Mouse (Mus musculus) E14TG2a.4 (cell line): ENCODE data around the gene Odc1.

Experiments
- H3K27me3 ChIP-seq: 2 replicates; pipeline ENCODE4 v1.6.1; 2014; ENCODE audit warnings: low read length, control low read depth; ENCODE audit not compliant: insufficient read depth
- H3K36me3 ChIP-seq: 2 replicates; pipeline ENCODE4 v1.6.1; 2014; ENCODE audit warnings: low read length, control low read depth; ENCODE audit not compliant: insufficient read depth
- H3K4me1 ChIP-seq: replicated peaks from 2 replicates; pipeline ENCODE4 v1.6.1; 2014; ENCODE audit warnings: low read depth, low read length, control low read depth
- H3K4me3 ChIP-seq: replicated peaks from 2 replicates; pipeline ENCODE4 v1.5.1; 2014; ENCODE audit warnings: mild to moderate bottlenecking, low read length
- H3K9me3 ChIP-seq: 2 replicates; pipeline ENCODE4 v1.6.1; 2014; ENCODE audit warnings: low read length, control low read depth
- CTCF ChIP-seq: conservative IDR thresholded peaks from 2 replicates; pipeline ENCODE4 v1.5.1; 2014; ENCODE audit warnings: low read length
- NANOG ChIP-seq: IDR thresholded peaks from 2 replicates; pipeline ENCODE4 v1.6.1; 2014; ENCODE audit warnings: borderline replicate concordance, low read length, mixed read lengths
- POU5F1 ChIP-seq: IDR thresholded peaks from 2 replicates; pipeline ENCODE4 v1.6.1; 2014; ENCODE audit warnings: low read length, borderline replicate concordance

Gene Odc1

DNA sequence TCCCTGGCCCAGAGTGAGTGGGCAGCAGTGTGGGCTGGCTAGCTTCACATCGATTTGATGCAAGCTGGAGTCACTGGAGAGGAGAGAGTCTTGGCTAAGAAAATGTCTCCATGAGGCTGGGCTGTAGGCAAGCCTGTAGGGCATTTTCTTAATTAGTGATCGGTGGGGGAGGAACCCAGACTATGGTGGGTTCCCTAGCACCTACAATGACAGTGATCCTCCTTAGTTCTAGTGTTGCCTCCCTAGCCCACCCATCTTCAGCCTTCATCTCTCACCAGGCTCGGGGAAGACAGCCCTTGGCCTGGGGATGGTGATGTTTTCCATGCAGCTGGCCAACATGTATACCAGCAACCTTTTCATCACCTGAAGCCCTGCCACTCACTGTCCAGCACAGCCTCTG is 43.8 kb downstream of the Odc1 start:
- H3K9me3 ChIP-seq: peaks cover 17% of the 10 kb centered on the region
- no peak overlapping the region for H3K4me3 ChIP-seq
- H3K27me3 ChIP-seq: no peaks in the 10 kb centered on the region
- TF ChIP-seq NANOG (no peak), CTCF (no peak), POU5F1 (no peak)
- no peaks in the 10 kb centered on the region for H3K36me3 ChIP-seq
- H3K4me1 ChIP-seq: no peaks in the 10 kb centered on the region

DNA sequence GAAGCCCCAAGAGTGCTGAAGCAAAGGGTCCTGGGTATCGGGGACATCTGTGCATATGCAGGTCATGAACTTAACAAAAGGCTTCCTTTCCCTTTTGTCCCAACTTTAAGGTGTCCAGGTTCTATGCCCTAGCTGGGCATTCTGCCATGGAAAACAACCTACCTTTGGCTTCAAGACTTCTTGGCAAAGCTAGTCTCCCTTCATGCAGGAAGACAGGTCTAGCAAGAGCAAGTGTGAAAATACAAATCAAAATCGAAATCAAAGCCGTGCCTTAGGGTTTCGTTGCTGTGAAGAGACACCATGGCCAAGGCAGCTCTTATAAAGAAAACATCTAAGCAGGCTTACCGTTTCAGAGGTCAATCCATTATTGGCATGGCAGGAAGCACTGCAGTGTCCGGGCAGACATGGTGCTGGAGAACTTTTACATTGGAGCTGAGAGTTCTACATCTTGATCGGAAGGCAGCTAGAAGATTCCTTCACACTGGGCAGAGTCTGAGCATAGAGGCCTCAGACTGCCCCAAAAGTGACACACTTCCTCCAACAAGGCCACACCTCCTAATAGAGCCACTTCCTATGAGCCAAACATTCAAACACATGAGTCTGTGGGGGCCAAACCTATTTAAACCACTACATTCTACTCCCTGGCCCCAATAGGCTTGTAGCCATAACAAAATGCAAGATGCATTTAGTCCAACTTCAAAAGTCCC is 44.5 kb downstream of the Odc1 start:
- H3K9me3 ChIP-seq: peaks cover 15% of the 10 kb centered on the region
- TF ChIP-seq NANOG (no peak), CTCF (no peak), POU5F1 (no peak)
- no peaks in the 10 kb centered on the region for H3K4me1 ChIP-seq
- no peaks in the 10 kb centered on the region for H3K27me3 ChIP-seq
- no peaks in the 10 kb centered on the region for H3K36me3 ChIP-seq
- no peak overlapping the region for H3K4me3 ChIP-seq

DNA sequence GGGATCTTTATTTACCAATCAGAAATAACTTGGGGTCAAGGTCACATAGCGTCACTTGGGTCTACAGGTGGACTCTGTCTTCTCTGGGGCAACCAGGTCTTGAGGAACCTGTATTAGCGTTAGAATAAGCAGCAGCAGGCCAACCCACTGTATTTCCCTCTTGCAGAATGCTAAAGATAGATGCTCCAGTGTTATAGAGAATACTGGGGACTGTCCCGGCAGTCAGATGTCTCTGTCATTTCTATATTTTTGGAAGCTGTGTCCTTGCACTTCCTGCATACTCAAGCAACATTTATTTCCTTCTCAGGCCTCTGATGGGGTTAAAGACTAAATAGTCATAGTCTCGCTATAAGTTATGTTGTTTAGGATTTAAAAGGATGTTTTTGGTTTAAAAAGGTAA is 46.7 kb downstream of the Odc1 start:
- Histone ChIP-seq H3K4me1 (no peaks in the 10 kb centered on the region), H3K9me3 (no peaks in the 10 kb centered on the region), H3K36me3 (no peaks in the 10 kb centered on the region), H3K27me3 (0 out of 2 replicates have a peak, but pooled peaks cover 5% of the 10 kb centered on the region), H3K4me3 (no peak overlapping the region)
- no peak for TF ChIP-seq NANOG
- TF ChIP-seq CTCF: no peak
- TF ChIP-seq POU5F1: no peak

DNA sequence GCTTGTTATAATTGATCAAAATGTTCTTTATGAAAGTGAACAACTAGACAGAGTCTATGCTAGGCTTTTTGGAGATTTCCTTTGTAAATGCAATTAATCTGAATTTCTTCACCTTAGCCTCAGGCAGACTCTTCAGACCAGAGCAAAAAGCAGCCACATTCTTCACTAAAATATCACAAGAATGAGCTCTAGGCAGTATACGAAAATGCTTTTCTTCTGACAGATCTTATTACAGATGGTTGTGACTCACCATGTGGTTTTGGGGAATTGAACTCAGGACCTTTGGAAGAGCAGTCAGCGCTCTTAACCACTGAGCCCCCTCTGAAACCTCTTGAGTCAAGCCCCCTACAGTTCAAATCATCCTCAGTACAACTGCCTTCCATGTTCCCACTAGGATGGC is 49.4 kb downstream of the Odc1 start:
- Histone ChIP-seq H3K36me3 (no peaks in the 10 kb centered on the region), H3K4me3 (no peak overlapping the region), H3K4me1 (no peaks in the 10 kb centered on the region), H3K27me3 (peaks cover 10% of the 10 kb centered on the region; the same call in 1 of the 2 replicates), H3K9me3 (no peaks in the 10 kb centered on the region)
- no peak for TF ChIP-seq POU5F1
- no peak for TF ChIP-seq CTCF

DNA sequence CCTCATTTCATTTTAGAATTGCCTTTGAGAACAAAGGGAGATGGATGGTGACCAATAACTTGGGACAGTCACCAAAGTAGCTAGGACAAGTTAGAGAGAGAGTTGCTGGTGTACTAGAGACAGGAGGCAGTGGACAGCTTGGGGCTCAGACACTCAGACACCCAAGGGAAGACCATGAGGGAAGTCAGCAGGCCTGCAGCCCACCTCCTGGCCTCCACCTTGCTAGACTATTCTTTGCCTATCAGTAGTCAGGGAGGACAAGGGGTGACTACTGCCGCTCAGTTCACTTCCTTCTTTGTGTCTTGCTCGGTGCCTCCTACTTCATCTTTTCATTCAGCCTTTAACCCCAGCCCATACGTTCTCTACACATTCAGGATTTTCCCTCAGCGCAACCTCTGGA is 50.1 kb downstream of the Odc1 start:
- Histone ChIP-seq H3K4me3 (no peak overlapping the region), H3K9me3 (no peaks in the 10 kb centered on the region), H3K36me3 (no peaks in the 10 kb centered on the region), H3K4me1 (no peaks in the 10 kb centered on the region), H3K27me3 (peaks cover 10% of the 10 kb centered on the region; the same call in 1 of the 2 replicates)
- TF ChIP-seq POU5F1: no peak
- TF ChIP-seq NANOG: no peak

DNA sequence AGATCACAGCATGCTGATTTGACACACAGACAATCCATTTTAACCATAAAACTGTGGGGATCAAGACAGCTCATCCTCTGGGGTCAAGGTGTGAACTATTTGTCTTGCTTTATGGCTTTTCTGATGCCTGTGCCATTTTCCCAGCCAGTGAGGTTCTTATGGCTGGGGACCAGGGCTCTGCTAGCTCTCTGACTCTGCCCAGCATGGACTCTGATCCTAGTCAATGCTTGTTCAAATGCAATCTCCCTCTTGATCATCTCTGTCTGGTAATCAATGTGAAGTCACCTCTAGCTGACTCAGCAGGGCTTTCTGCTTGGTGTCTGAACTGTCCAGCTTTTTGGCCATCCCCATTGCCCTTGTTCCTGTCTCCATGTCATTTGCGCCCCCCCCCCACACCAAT is 50.6 kb downstream of the Odc1 start:
- Histone ChIP-seq H3K36me3 (no peaks in the 10 kb centered on the region), H3K4me3 (no peak overlapping the region), H3K27me3 (peaks cover 10% of the 10 kb centered on the region; the same call in 1 of the 2 replicates), H3K4me1 (no peaks in the 10 kb centered on the region), H3K9me3 (no peaks in the 10 kb centered on the region)
- no peak for TF ChIP-seq POU5F1
